Mouse (Mus musculus): Measurements from ENCODE around the gene Dnah6. TPM values are rescaled to one million over a fixed set of nuclear protein-coding genes. Genes with fewer than 3 reads are reported as not detected.

Gene Dnah6
- polyA plus RNA-seq, 1 experiment from 2014 or later, result 0.02 TPM

- no peak for ATAC-seq (ENCODE audit: low FRiP score, low TSS enrichment)
- Histone ChIP-seq H3K4me1 (replicated peaks; ENCODE audit: control insufficient read depth, insufficient read depth) (no peaks in the 10 kb centered on the region), H3K9me3 (ENCODE audit: control insufficient read depth, low read length) (no peaks in the 10 kb centered on the region), H3K36me3 (ENCODE audit: control insufficient read depth, insufficient read depth, low read length) (no peaks in the 10 kb centered on the region), H3K27ac (replicated peaks) (no peak overlapping the region), H3K27me3 (ENCODE audit: control insufficient read depth, insufficient read depth, low read length) (no peaks in the 10 kb centered on the region), H3K9ac (ENCODE audit: low read length) (no peak overlapping the region), H3K4me2 (replicated peaks; ENCODE audit: low read depth) (no peak overlapping the region), H3K4me3 (ENCODE audit: low read depth, low read length) (no peak overlapping the region)
- no peak for DNase-seq (ENCODE audit: low spot score)
- WGBS, result 73% methylated on average over 3 of the region's 3 CpGs
- TF ChIP-seq CTCF (IDR thresholded peaks at IDR 0.05; ENCODE audit: low read depth) (no peak), EP300 (optimal IDR thresholded peaks at IDR 0.05) (no peak)
Measured at GRCm38 (mm10) chr6:73045944-73046343, 175.5 kb downstream of the Dnah6 start.

- H3K4me2 ChIP-seq (replicated peaks; ENCODE audit: low read depth), result no peak overlapping the region
- WGBS, result 68% methylated on average over 6 of the region's 6 CpGs
- DNase-seq (ENCODE audit: low spot score) (no peak), ATAC-seq (ENCODE audit: low FRiP score, low TSS enrichment) (no peak)
- no peak for TF ChIP-seq CTCF (IDR thresholded peaks at IDR 0.05; ENCODE audit: low read depth)
- no peak for TF ChIP-seq EP300 (optimal IDR thresholded peaks at IDR 0.05)
- no peak overlapping the region for H3K27ac ChIP-seq (replicated peaks)
- no peaks in the 10 kb centered on the region for H3K36me3 ChIP-seq (ENCODE audit: control insufficient read depth, insufficient read depth, low read length)
- no peaks in the 10 kb centered on the region for H3K27me3 ChIP-seq (ENCODE audit: control insufficient read depth, insufficient read depth, low read length)
- H3K9ac ChIP-seq (ENCODE audit: low read length), result no peak overlapping the region
- no peaks in the 10 kb centered on the region for H3K4me1 ChIP-seq (replicated peaks; ENCODE audit: control insufficient read depth, insufficient read depth)
- no peak overlapping the region for H3K4me3 ChIP-seq (ENCODE audit: low read depth, low read length)
- no peaks in the 10 kb centered on the region for H3K9me3 ChIP-seq (ENCODE audit: control insufficient read depth, low read length)
Measured at GRCm38 (mm10) chr6:73042278-73042677, 179.2 kb downstream of the Dnah6 start.

DNA sequence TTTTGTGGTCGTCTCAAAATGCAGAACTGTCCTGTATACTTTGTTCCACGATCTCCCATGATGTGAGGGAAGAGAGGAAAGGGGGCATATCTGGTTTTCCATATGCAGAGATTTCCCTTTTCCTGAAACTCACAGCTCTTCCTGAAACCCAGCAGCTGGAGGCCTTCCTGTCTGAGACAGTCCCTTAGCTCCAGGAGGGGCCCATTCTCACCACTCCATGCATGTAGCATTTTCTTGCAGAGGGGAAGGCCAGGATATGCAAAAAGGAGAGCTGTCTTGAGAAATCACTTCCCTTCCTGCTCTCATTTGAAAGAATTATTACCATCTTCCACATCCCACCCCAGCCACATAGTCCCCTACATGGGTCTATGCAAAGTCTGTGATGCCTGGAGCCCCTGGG, 183.2 kb downstream of the Dnah6 start:
- Histone ChIP-seq H3K4me2 (replicated peaks; ENCODE audit: low read depth) (no peak overlapping the region), H3K27ac (replicated peaks) (no peak overlapping the region), H3K4me1 (replicated peaks; ENCODE audit: control insufficient read depth, insufficient read depth) (no peaks in the 10 kb centered on the region), H3K4me3 (ENCODE audit: low read depth, low read length) (no peak overlapping the region), H3K9ac (ENCODE audit: low read length) (no peak overlapping the region), H3K27me3 (ENCODE audit: control insufficient read depth, insufficient read depth, low read length) (no peaks in the 10 kb centered on the region), H3K36me3 (ENCODE audit: control insufficient read depth, insufficient read depth, low read length) (no peaks in the 10 kb centered on the region), H3K9me3 (ENCODE audit: control insufficient read depth, low read length) (no peaks in the 10 kb centered on the region)
- DNase-seq (ENCODE audit: low spot score) (no peak), ATAC-seq (ENCODE audit: low FRiP score, low TSS enrichment) (no peak)
- TF ChIP-seq EP300 (optimal IDR thresholded peaks at IDR 0.05), result no peak
- TF ChIP-seq CTCF (IDR thresholded peaks at IDR 0.05; ENCODE audit: low read depth), result no peak
- WGBS, result 58% methylated on average over 2 of the region's 2 CpGs

DNA sequence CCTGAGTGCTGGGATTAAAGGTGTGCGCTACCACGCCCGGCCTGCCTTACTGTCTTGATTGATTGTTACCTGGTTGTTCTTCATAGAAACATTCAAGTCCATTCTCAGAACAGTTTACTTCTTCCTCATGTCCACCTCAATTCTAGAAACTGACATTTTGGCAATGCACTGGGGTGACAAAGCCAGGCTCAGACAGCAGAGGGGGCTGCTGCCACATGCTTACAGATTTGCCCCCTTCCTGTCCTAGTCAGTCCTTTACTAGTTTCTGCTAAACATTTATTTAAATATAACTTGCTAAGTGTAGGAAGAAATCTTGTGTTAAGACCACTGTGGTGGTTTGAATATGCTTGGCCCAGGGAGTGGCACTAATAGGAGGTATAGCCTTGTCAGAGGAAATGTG, 192.6 kb downstream of the Dnah6 start:
- no peak for TF ChIP-seq EP300 (optimal IDR thresholded peaks at IDR 0.05)
- peak; percentile 20; the same call in 1 of the 2 replicates for TF ChIP-seq CTCF (IDR thresholded peaks at IDR 0.05; ENCODE audit: low read depth)
- DNase-seq (ENCODE audit: low spot score) (no peak), ATAC-seq (ENCODE audit: low FRiP score, low TSS enrichment) (no peak)

GRCm38 (mm10) chr6:73027881-73028280, 193.6 kb downstream of the Dnah6 start:
- H3K36me3 ChIP-seq (ENCODE audit: control insufficient read depth, insufficient read depth, low read length), result no peaks in the 10 kb centered on the region
- ATAC-seq (ENCODE audit: low FRiP score, low TSS enrichment) (no peak), DNase-seq (ENCODE audit: low spot score) (no peak)
- no peaks in the 10 kb centered on the region for H3K4me1 ChIP-seq (replicated peaks; ENCODE audit: control insufficient read depth, insufficient read depth)
- 55% methylated on average over 4 of the region's 4 CpGs for WGBS
- H3K27ac ChIP-seq (replicated peaks), result no peak overlapping the region
- H3K27me3 ChIP-seq (ENCODE audit: control insufficient read depth, insufficient read depth, low read length), result no peaks in the 10 kb centered on the region
- TF ChIP-seq EP300 (optimal IDR thresholded peaks at IDR 0.05) (no peak), CTCF (IDR thresholded peaks at IDR 0.05; ENCODE audit: low read depth) (no peak)
- H3K4me3 ChIP-seq (ENCODE audit: low read depth, low read length), result no peak overlapping the region
- H3K9ac ChIP-seq (ENCODE audit: low read length), result no peak overlapping the region
- H3K9me3 ChIP-seq (ENCODE audit: control insufficient read depth, low read length), result no peaks in the 10 kb centered on the region
- H3K4me2 ChIP-seq (replicated peaks; ENCODE audit: low read depth), result no peak overlapping the region

More for the DNA sequence above, 192.6 kb downstream of the Dnah6 start:
- 95% methylated on average over 3 of the region's 3 CpGs for WGBS
- Histone ChIP-seq H3K36me3 (ENCODE audit: control insufficient read depth, insufficient read depth, low read length) (no peaks in the 10 kb centered on the region), H3K27ac (replicated peaks) (no peak overlapping the region), H3K9me3 (ENCODE audit: control insufficient read depth, low read length) (no peaks in the 10 kb centered on the region), H3K4me2 (replicated peaks; ENCODE audit: low read depth) (no peak overlapping the region), H3K4me3 (ENCODE audit: low read depth, low read length) (no peak overlapping the region), H3K4me1 (replicated peaks; ENCODE audit: control insufficient read depth, insufficient read depth) (no peaks in the 10 kb centered on the region), H3K27me3 (ENCODE audit: control insufficient read depth, insufficient read depth, low read length) (no peaks in the 10 kb centered on the region), H3K9ac (ENCODE audit: low read length) (no peak overlapping the region)

GRCm38 (mm10) chr6:73026898-73027297, 194.6 kb downstream of the Dnah6 start:
- H3K4me3 ChIP-seq (ENCODE audit: low read depth, low read length), result no peak overlapping the region
- no peak overlapping the region for H3K9ac ChIP-seq (ENCODE audit: low read length)
- H3K27ac ChIP-seq (replicated peaks), result no peak overlapping the region
- 49% methylated on average over 6 of the region's 6 CpGs for WGBS
- no peaks in the 10 kb centered on the region for H3K9me3 ChIP-seq (ENCODE audit: control insufficient read depth, low read length)
- H3K4me1 ChIP-seq (replicated peaks; ENCODE audit: control insufficient read depth, insufficient read depth), result no peaks in the 10 kb centered on the region
- H3K27me3 ChIP-seq (ENCODE audit: control insufficient read depth, insufficient read depth, low read length), result no peaks in the 10 kb centered on the region
- no peak overlapping the region for H3K4me2 ChIP-seq (replicated peaks; ENCODE audit: low read depth)
- no peak for TF ChIP-seq CTCF (IDR thresholded peaks at IDR 0.05; ENCODE audit: low read depth)
- no peak for TF ChIP-seq EP300 (optimal IDR thresholded peaks at IDR 0.05)
- DNase-seq (ENCODE audit: low spot score) (no peak), ATAC-seq (ENCODE audit: low FRiP score, low TSS enrichment) (no peak)
- no peaks in the 10 kb centered on the region for H3K36me3 ChIP-seq (ENCODE audit: control insufficient read depth, insufficient read depth, low read length)
